Mouse (Mus musculus) urinary bladder, postnatal 25 days (tissue): ENCODE data around the gene Gm15217.

Experiments
- DNase-seq: peaks from one replicate; pipeline ENCODE4 v3.0.0; 2022; ENCODE audit warnings: low spot score

The Gm15217 gene

GRCm38 (mm10) chr14:46398091-46398695, 19.0 kb downstream of the Gm15217 start:
- DNase-seq = peak; percentile 33

- DNase-seq = no peak
Observed at GRCm38 (mm10) chr14:46399925-46400324, 20.7 kb downstream of the Gm15217 start.

- DNase-seq = no peak
Observed at GRCm38 (mm10) chr14:46408319-46408718, 29.1 kb downstream of the Gm15217 start.

GRCm38 (mm10) chr14:46409016-46409415, 29.8 kb downstream of the Gm15217 start:
- DNase-seq = no peak

- no peak for DNase-seq
Observed at GRCm38 (mm10) chr14:46410557-46411120, 31.4 kb downstream of the Gm15217 start.

GRCm38 (mm10) chr14:46412497-46413000, 33.3 kb downstream of the Gm15217 start:
- no peak for DNase-seq

- DNase-seq = no peak
Observed at GRCm38 (mm10) chr14:46418371-46419097, 39.3 kb downstream of the Gm15217 start.

- no peak for DNase-seq
Observed at GRCm38 (mm10) chr14:46419269-46419668, 40.1 kb downstream of the Gm15217 start.

GRCm38 (mm10) chr14:46421823-46422222, 42.6 kb downstream of the Gm15217 start:
- DNase-seq = no peak

GRCm38 (mm10) chr14:46427251-46427650, 48.0 kb downstream of the Gm15217 start:
- DNase-seq = no peak

- DNase-seq = no peak
Observed at GRCm38 (mm10) chr14:46430231-46430630, 51.0 kb downstream of the Gm15217 start.
